Mouse (Mus musculus) myocyte (in vitro differentiated cells): ENCODE results near the gene Ufm1.

Experiments used
- POLR2A ChIP-seq: IDR thresholded peaks from one replicate; pipeline ENCODE4 v1.6.1; 2011; ENCODE audit warnings: low read depth, mild to moderate bottlenecking, control low read depth, moderate library complexity; ENCODE audit not compliant: insufficient read length
- REST ChIP-seq: IDR thresholded peaks from one replicate; pipeline ENCODE4 v1.6.1; 2011; ENCODE audit warnings: mild to moderate bottlenecking, control low read depth, moderate library complexity; ENCODE audit not compliant: insufficient read depth, insufficient read length
- USF1 ChIP-seq: IDR thresholded peaks from one replicate; pipeline ENCODE4 v1.6.1; 2011; ENCODE audit warnings: low read depth, mild to moderate bottlenecking, control low read depth, moderate library complexity

- no peak for TF ChIP-seq POLR2A
- no peak for TF ChIP-seq USF1
- TF ChIP-seq REST: no peak
These were observed 9.4 kb downstream of the Ufm1 start for GRCm38 (mm10) chr3:53854261-53854660.
